Mouse (Mus musculus): Measurements from ENCODE around the gene Olfr1152. TPM values are rescaled to one million over a fixed set of nuclear protein-coding genes. Genes with fewer than 3 reads are reported as not detected.

The Olfr1152 gene
- total RNA-seq (2021) = not detected

- DNase-seq (ENCODE audit: low spot score in 2 of 2) = no peak
- intact Hi-C loops (cut with DNase I) = no loop called here
These were observed at the start of gene Olfr1152 for GRCm38 (mm10) chr2:87866192-87866591. Olfr1152 (plus strand) TSS chr2:87866492.

GRCm38 (mm10) chr2:87830233-87830632 lies 36.1 kb upstream of the Olfr1152 start, which contains the start of gene Olfr1148:
Olfr1148 (plus strand) TSS chr2:87830533.
- intact Hi-C loops (cut with DNase I) = no loop called here
- DNase-seq (ENCODE audit: low spot score in 2 of 2) = no peak

GRCm38 (mm10) chr2:87843693-87844092 lies 22.6 kb upstream of the Olfr1152 start, which contains the start of gene Olfr1150-ps1:
Olfr1150-ps1 (plus strand) TSS chr2:87843993.
- no peak for DNase-seq (ENCODE audit: low spot score in 2 of 2)
- intact Hi-C loops (cut with DNase I) = no loop called here

- intact Hi-C loops (cut with DNase I) = no loop called here
- DNase-seq (ENCODE audit: low spot score in 2 of 2) = no peak
These were observed 10.7 kb upstream of the Olfr1152 start, which contains the start of gene Olfr1151 for GRCm38 (mm10) chr2:87855562-87855961. Olfr1151 (plus strand) TSS chr2:87855862.

GRCm38 (mm10) chr2:87894662-87895061 lies 28.4 kb downstream of the Olfr1152 start, which contains the start of gene Olfr1153:
Olfr1153 (plus strand) TSS chr2:87894962.
- no peak for DNase-seq (ENCODE audit: low spot score in 2 of 2)

GRCm38 (mm10) chr2:87905066-87905465 lies 38.8 kb downstream of the Olfr1152 start, which contains the start of gene Olfr1154:
Olfr1154 (minus strand) TSS chr2:87905166.
- intact Hi-C loops (cut with DNase I) = no loop called here
- no peak for DNase-seq (ENCODE audit: low spot score in 2 of 2)

More at GRCm38 (mm10) chr2:87894662-87895061, 28.4 kb downstream of the Olfr1152 start, which contains the start of gene Olfr1153:
- intact Hi-C loops (cut with DNase I) = no loop called here

Other genes starting within 250 kb of the Olfr1152 start
- not detected for gene Olfr1131, start 239.4 kb upstream of the Olfr1152 start, total RNA-seq (2021)
- gene Olfr1132, start 229.0 kb upstream of the Olfr1152 start, total RNA-seq (2021) = not detected
- gene Olfr1133, start 219.1 kb upstream of the Olfr1152 start, total RNA-seq (2021) = not detected
- gene Olfr1134, start 208.0 kb upstream of the Olfr1152 start, total RNA-seq (2021) = not detected
- not detected for gene Olfr1135, start 192.8 kb upstream of the Olfr1152 start, total RNA-seq (2021)
- gene Olfr1136, start 172.5 kb upstream of the Olfr1152 start, total RNA-seq (2021) = not detected
- gene Olfr1137, start 153.3 kb upstream of the Olfr1152 start, total RNA-seq (2021) = not detected
- not detected for gene Olfr1138, start 126.5 kb upstream of the Olfr1152 start, total RNA-seq (2021)
- gene Olfr1140, start 122.7 kb upstream of the Olfr1152 start, total RNA-seq (2021) = not detected
- not detected for gene Olfr1141, start 112.5 kb upstream of the Olfr1152 start, total RNA-seq (2021)
- gene Olfr152, start 87.0 kb upstream of the Olfr1152 start, total RNA-seq (2021) = not detected
- not detected for gene Olfr1143, start 65.9 kb upstream of the Olfr1152 start, total RNA-seq (2021)
- gene Olfr1145, start 56.7 kb upstream of the Olfr1152 start, total RNA-seq (2021) = not detected
- gene Olfr1148, start 36.0 kb upstream of the Olfr1152 start, total RNA-seq (2021) = not detected
- gene Olfr1150-ps1, start 22.5 kb upstream of the Olfr1152 start, total RNA-seq (2021) = not detected
- not detected for gene Olfr1151, start 10.6 kb upstream of the Olfr1152 start, total RNA-seq (2021)
- gene Olfr1153, start 28.5 kb downstream of the Olfr1152 start, total RNA-seq (2021) = not detected
- gene Olfr1154, start 38.7 kb downstream of the Olfr1152 start, total RNA-seq (2021) = not detected
- gene Olfr1155, start 78.6 kb downstream of the Olfr1152 start, total RNA-seq (2021) = not detected
- not detected for gene Olfr1156, start 86.6 kb downstream of the Olfr1152 start, total RNA-seq (2021)
- gene Olfr1157, start 101.8 kb downstream of the Olfr1152 start, total RNA-seq (2021) = not detected
- not detected for gene Olfr74, start 108.2 kb downstream of the Olfr1152 start, total RNA-seq (2021)
- gene Olfr1158, start 123.6 kb downstream of the Olfr1152 start, total RNA-seq (2021) = not detected
- not detected for gene Olfr1160, start 141.8 kb downstream of the Olfr1152 start, total RNA-seq (2021)
- gene Olfr1161, start 156.3 kb downstream of the Olfr1152 start, total RNA-seq (2021) = not detected
- not detected for gene Olfr73, start 171.2 kb downstream of the Olfr1152 start, total RNA-seq (2021)
- not detected for gene Olfr1162, start 184.6 kb downstream of the Olfr1152 start, total RNA-seq (2021)
- gene Olfr1163, start 205.3 kb downstream of the Olfr1152 start, total RNA-seq (2021) = not detected
- not detected for gene Olfr1164, start 227.5 kb downstream of the Olfr1152 start, total RNA-seq (2021)